Mouse (Mus musculus) megakaryocyte-erythroid progenitor cell, adult 5 weeks (primary cell): Measurements from ENCODE around the gene Slc25a26. TPM values are rescaled to one million over a fixed set of nuclear protein-coding genes. Genes with fewer than 3 reads are reported as not detected.

Experiments
- polyA plus RNA-seq: library from polyadenylated mRNA; stranded (reverse); fragments of >175 nt; gene quantifications from 2 replicates; pipeline ENCODE4 v1.2.3, GENCODE M21; 2012

Slc25a26 gene
- polyA plus RNA-seq = 3.1 and 3.2 TPM in 2 replicates

GRCm38 (mm10) chr6:94499897-94500623 lies at the start of gene Slc25a26:
Gene Slc25a26 (plus strand): TSS chr6:94500331.

Other genes starting within 250 kb of the Slc25a26 start
- 0.18 and 0.21 TPM in 2 replicates for gene Magi1, start 216.4 kb upstream of the Slc25a26 start, polyA plus RNA-seq
- 0.28 and 0.50 TPM in 2 replicates for gene Lrig1, start 199.8 kb downstream of the Slc25a26 start, polyA plus RNA-seq